Mouse (Mus musculus) kidney, embryonic 15.5 days (tissue): Measurements from ENCODE around the gene Peli3. TPM values are rescaled to one million over a fixed set of nuclear protein-coding genes. Genes with fewer than 3 reads are reported as not detected.

Source experiments
- ATAC-seq: fragments of 200-750 bp; cut with Nextera tagmentation; replicated peaks from 2 replicates; pipeline ENCODE4 v1.8.0; 2017; ENCODE audit warnings: moderate TSS enrichment; ENCODE audit not compliant: low FRiP score
- H3K27ac ChIP-seq: fragments of 300-500 bp; sonication (generic); 2 replicates; pipeline ENCODE4 v1.5.1; 2015; ENCODE audit warnings: mild to moderate bottlenecking, inconsistent platforms
- H3K27me3 ChIP-seq: fragments of 300-500 bp; sonication (generic); 2 replicates; pipeline ENCODE4 v1.6.1; 2015; ENCODE audit warnings: inconsistent platforms
- H3K36me3 ChIP-seq: fragments of 300-500 bp; sonication (generic); 2 replicates; pipeline ENCODE4 v1.6.1; 2015; ENCODE audit warnings: inconsistent platforms
- H3K4me1 ChIP-seq: fragments of 300-500 bp; sonication (generic); 2 replicates; pipeline ENCODE4 v1.6.1; 2015; ENCODE audit warnings: inconsistent platforms
- H3K4me2 ChIP-seq: fragments of 300-500 bp; sonication (generic); 2 replicates; pipeline ENCODE4 v1.6.1; 2015; ENCODE audit warnings: moderate library complexity, mild to moderate bottlenecking, inconsistent platforms
- H3K4me3 ChIP-seq: fragments of 300-500 bp; sonication (generic); replicated peaks from 2 replicates; pipeline ENCODE4 v1.5.1; 2015; ENCODE audit warnings: mild to moderate bottlenecking, inconsistent platforms
- H3K9ac ChIP-seq: fragments of 300-500 bp; sonication (generic); 2 replicates; pipeline ENCODE4 v1.6.1; 2015; ENCODE audit warnings: mild to moderate bottlenecking, inconsistent platforms
- H3K9me3 ChIP-seq: fragments of 300-500 bp; sonication (generic); replicated peaks from 2 replicates; pipeline ENCODE4 v1.6.1; 2016; ENCODE audit warnings: inconsistent platforms
- WGBS: fragments of 180-500 bp; shearing (Covaris S2); methylation state at CpG from one replicate; pipeline ENCODE4 v1.1.7; 2015; ENCODE audit warnings: mixed read lengths; 5-methylcytosine and 5-hydroxymethylcytosine counted together
- polyA plus RNA-seq: library from polyadenylated mRNA; unstranded; fragments of >200 nt; fragmentation: Nextera tagmentation; extraction: Ambion mirVana; gene quantifications from 2 replicates; pipeline ENCODE4 v1.2.1, GENCODE M21; 2015

The Peli3 gene
- polyA plus RNA-seq, 1 experiment from 2014 or later, result 2.9 TPM

GRCm38 (mm10) chr19:4943253-4943588 lies 294 bp upstream of the Peli3 start:
- peaks cover 19% of the 10 kb centered on the region for H3K27me3 ChIP-seq
- peak overlapping the region; percentile 68 for H3K4me3 ChIP-seq
- 0 out of 2 replicates have a peak overlapping the region, but pooled peaks have one; percentile 42 for H3K27ac ChIP-seq
- H3K4me1 ChIP-seq, result peaks cover 20% of the 10 kb centered on the region
- peak overlapping the region; percentile 98 for H3K4me2 ChIP-seq
- H3K36me3 ChIP-seq, result no peaks in the 10 kb centered on the region
- H3K9me3 ChIP-seq, result no peaks in the 10 kb centered on the region
- ATAC-seq, result peak; percentile 61; the same call in 1 of the 2 replicates
- WGBS, result 5% methylated on average over 13 of the region's 13 CpGs
- H3K9ac ChIP-seq, result peak overlapping the region; percentile 64

GRCm38 (mm10) chr19:4937444-4938310 lies 5.2 kb downstream of the Peli3 start:
- H3K4me3 ChIP-seq, result no peak overlapping the region
- WGBS, result 88% methylated on average over 17 of the region's 17 CpGs
- peaks cover 14% of the 10 kb centered on the region for H3K27me3 ChIP-seq
- no peaks in the 10 kb centered on the region for H3K36me3 ChIP-seq
- H3K9me3 ChIP-seq, result no peaks in the 10 kb centered on the region
- no peak overlapping the region for H3K4me2 ChIP-seq
- ATAC-seq, result no peak
- H3K9ac ChIP-seq, result no peak overlapping the region
- no peak overlapping the region for H3K27ac ChIP-seq
- H3K4me1 ChIP-seq, result peaks cover 5% of the 10 kb centered on the region

- Histone ChIP-seq H3K27ac (no peak overlapping the region), H3K27me3 (peaks cover 7% of the 10 kb centered on the region; the same call in 1 of the 2 replicates), H3K9ac (no peak overlapping the region), H3K9me3 (no peaks in the 10 kb centered on the region), H3K4me2 (no peak overlapping the region), H3K4me1 (no peaks in the 10 kb centered on the region), H3K4me3 (no peak overlapping the region), H3K36me3 (no peaks in the 10 kb centered on the region)
- 87% methylated on average over 2 of the region's 2 CpGs for WGBS
- ATAC-seq, result no peak
Measured at GRCm38 (mm10) chr19:4936896-4937295, 6.0 kb downstream of the Peli3 start.

- peak overlapping the region; percentile 83 for H3K27ac ChIP-seq
- H3K27me3 ChIP-seq, result no peaks in the 10 kb centered on the region
- H3K4me1 ChIP-seq, result peaks cover 23% of the 10 kb centered on the region
- H3K9me3 ChIP-seq, result no peaks in the 10 kb centered on the region
- ATAC-seq, result no peak
- 60% methylated on average over 5 of the region's 5 CpGs for WGBS
- peak overlapping the region; percentile 70 for H3K4me2 ChIP-seq
- H3K9ac ChIP-seq, result peak overlapping the region; percentile 61
- peak overlapping the region; percentile 78 for H3K4me3 ChIP-seq
- peaks cover 28% of the 10 kb centered on the region for H3K36me3 ChIP-seq
Measured at GRCm38 (mm10) chr19:4928781-4929180, 14.1 kb downstream of the Peli3 start.

GRCm38 (mm10) chr19:4927904-4928531 lies 14.9 kb downstream of the Peli3 start, which contains the start of gene Dpp3:
TSS of gene Dpp3 (minus strand) at chr19:4928287.
- Histone ChIP-seq H3K4me2 (peak within 1 kb of the TSS; percentile 70), H3K4me1 (peaks cover 23% of the 10 kb centered on the region), H3K27ac (peak within 1 kb of the TSS; percentile 83), H3K36me3 (peaks cover 35% of the 10 kb centered on the region), H3K27me3 (no peaks in the 10 kb centered on the region), H3K4me3 (peak within 1 kb of the TSS; percentile 78), H3K9ac (peak within 1 kb of the TSS; percentile 61), H3K9me3 (no peaks in the 10 kb centered on the region)
- ATAC-seq, result peak; percentile 99
- WGBS, result under 1% methylated on average over 32 of the region's 32 CpGs

- H3K4me3 ChIP-seq, result no peak overlapping the region
- 95% methylated on average over 11 of the region's 11 CpGs for WGBS
- no peak for ATAC-seq
Measured at GRCm38 (mm10) chr19:4925121-4925860, 17.6 kb downstream of the Peli3 start.

GRCm38 (mm10) chr19:4919652-4920051 lies 23.3 kb downstream of the Peli3 start:
- no peak for ATAC-seq
- Histone ChIP-seq H3K36me3 (peaks cover 100% of the 10 kb centered on the region), H3K27me3 (no peaks in the 10 kb centered on the region), H3K4me3 (no peak overlapping the region), H3K9me3 (no peaks in the 10 kb centered on the region), H3K4me2 (no peak overlapping the region), H3K9ac (no peak overlapping the region), H3K27ac (no peak overlapping the region), H3K4me1 (no peaks in the 10 kb centered on the region)
- 77% methylated on average over 6 of the region's 6 CpGs for WGBS

More at GRCm38 (mm10) chr19:4925121-4925860, 17.6 kb downstream of the Peli3 start:
- no peak overlapping the region for H3K4me2 ChIP-seq
- H3K36me3 ChIP-seq, result peaks cover 62% of the 10 kb centered on the region
- H3K4me1 ChIP-seq, result peaks cover 23% of the 10 kb centered on the region
- no peak overlapping the region for H3K27ac ChIP-seq
- no peaks in the 10 kb centered on the region for H3K27me3 ChIP-seq
- H3K9ac ChIP-seq, result no peak overlapping the region
- no peaks in the 10 kb centered on the region for H3K9me3 ChIP-seq

- no peak for ATAC-seq
- WGBS, result 83% methylated on average over 10 of the region's 10 CpGs
- H3K27ac ChIP-seq, result no peak overlapping the region
Measured at GRCm38 (mm10) chr19:4916827-4917226, 26.1 kb downstream of the Peli3 start.

GRCm38 (mm10) chr19:4915924-4916603 lies 26.9 kb downstream of the Peli3 start:
- no peak overlapping the region for H3K4me3 ChIP-seq
- WGBS, result 95% methylated on average over 15 of the region's 15 CpGs
- H3K36me3 ChIP-seq, result peaks cover 99% of the 10 kb centered on the region
- H3K4me1 ChIP-seq, result no peaks in the 10 kb centered on the region
- no peak overlapping the region for H3K27ac ChIP-seq
- H3K27me3 ChIP-seq, result no peaks in the 10 kb centered on the region
- H3K4me2 ChIP-seq, result no peak overlapping the region
- no peak overlapping the region for H3K9ac ChIP-seq
- no peaks in the 10 kb centered on the region for H3K9me3 ChIP-seq
- no peak for ATAC-seq

More at GRCm38 (mm10) chr19:4916827-4917226, 26.1 kb downstream of the Peli3 start:
- Histone ChIP-seq H3K4me2 (no peak overlapping the region), H3K36me3 (peaks cover 99% of the 10 kb centered on the region), H3K4me3 (no peak overlapping the region), H3K4me1 (no peaks in the 10 kb centered on the region), H3K9me3 (no peaks in the 10 kb centered on the region), H3K27me3 (no peaks in the 10 kb centered on the region), H3K9ac (no peak overlapping the region)

GRCm38 (mm10) chr19:4909376-4909775 lies 33.6 kb downstream of the Peli3 start:
- H3K4me1 ChIP-seq, result peaks cover 9% of the 10 kb centered on the region; the same call in 1 of the 2 replicates
- no peak for ATAC-seq
- peaks cover 73% of the 10 kb centered on the region for H3K36me3 ChIP-seq
- WGBS, result 93% methylated on average over 7 of the region's 7 CpGs
- no peak overlapping the region for H3K4me2 ChIP-seq
- H3K4me3 ChIP-seq, result no peak overlapping the region
- H3K9ac ChIP-seq, result no peak overlapping the region
- H3K27me3 ChIP-seq, result no peaks in the 10 kb centered on the region
- H3K27ac ChIP-seq, result no peak overlapping the region
- H3K9me3 ChIP-seq, result no peaks in the 10 kb centered on the region

GRCm38 (mm10) chr19:4908107-4908506 lies 34.8 kb downstream of the Peli3 start:
- Histone ChIP-seq H3K4me1 (peaks cover 9% of the 10 kb centered on the region; the same call in 1 of the 2 replicates), H3K4me2 (no peak overlapping the region), H3K9ac (no peak overlapping the region), H3K36me3 (peaks cover 66% of the 10 kb centered on the region), H3K9me3 (no peaks in the 10 kb centered on the region), H3K4me3 (no peak overlapping the region), H3K27me3 (no peaks in the 10 kb centered on the region), H3K27ac (no peak overlapping the region)
- 89% methylated on average over 4 of the region's 4 CpGs for WGBS
- no peak for ATAC-seq
